Mouse (Mus musculus): ENCODE results near the gene Mthfsl. TPM values are rescaled to one million over a fixed set of nuclear protein-coding genes. Genes with fewer than 3 reads are reported as not detected.
"Not testable (repeated sequence)": the region's sequence is repeated elsewhere in the genome, so short reads cannot be mapped to it uniquely, and the experiment has no call there.

Gene Mthfsl
- polyA plus RNA-seq (2012) = 2.3 and 2.8 TPM in 2 replicates

DNA sequence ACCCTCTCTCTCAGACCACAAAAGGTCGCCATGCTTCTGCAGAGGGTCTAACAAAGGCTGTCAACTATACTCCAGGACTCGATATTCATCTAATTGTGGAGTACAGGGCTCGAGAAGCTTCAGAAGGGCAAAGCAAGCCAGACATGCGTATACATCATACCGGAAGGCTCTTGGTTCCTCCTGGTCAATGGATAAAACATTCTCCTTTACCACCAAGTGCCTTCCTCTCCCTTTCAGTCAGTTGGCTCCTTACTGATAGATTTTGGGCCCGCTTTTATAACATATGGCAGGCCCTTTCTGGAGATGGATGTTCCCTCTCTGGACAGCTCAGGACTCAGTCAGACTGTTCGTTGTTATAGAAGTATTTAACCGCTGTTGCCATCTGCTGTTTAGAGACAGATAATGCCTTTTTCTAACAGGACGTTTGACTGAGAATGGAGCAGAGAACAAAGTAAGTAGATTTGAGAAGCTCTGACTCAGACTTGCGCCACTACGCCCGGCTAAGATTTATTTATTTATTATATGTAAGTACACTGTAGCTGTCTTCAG lies at the start of gene Mthfsl:
Mthfsl (minus strand) TSS at position 308 of the 549 bp plus-strand sequence.
- TF ChIP-seq GATA1 (IDR thresholded peaks at IDR 0.05; ENCODE audit: low read length) = not testable (repeated sequence)

DNA sequence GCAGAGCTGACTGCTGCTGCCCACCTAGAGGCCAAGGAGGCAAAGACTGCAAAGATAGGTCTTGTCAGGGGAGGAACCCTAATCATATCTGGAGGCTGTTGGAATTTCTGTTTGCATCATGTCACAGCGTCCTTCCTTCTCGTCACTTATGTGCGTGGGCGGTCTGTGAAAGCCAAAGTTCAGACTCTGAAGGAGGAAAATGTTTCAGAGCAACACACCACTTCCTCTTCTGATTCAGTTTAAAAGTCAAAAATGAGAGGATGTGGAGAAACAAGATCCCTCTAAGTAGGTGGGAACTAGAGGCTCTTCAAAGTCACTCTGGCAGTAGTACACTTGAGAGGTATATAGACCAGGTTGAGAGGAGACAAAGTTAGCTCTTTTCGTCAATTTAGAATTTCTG lies 11.6 kb upstream of the Mthfsl start, which contains the start of gene Bcl2a1d:
Bcl2a1d (minus strand) TSS at position 187 of the 400 bp plus-strand sequence.
- not testable (repeated sequence) for TF ChIP-seq GATA1 (IDR thresholded peaks at IDR 0.05; ENCODE audit: low read length)

DNA sequence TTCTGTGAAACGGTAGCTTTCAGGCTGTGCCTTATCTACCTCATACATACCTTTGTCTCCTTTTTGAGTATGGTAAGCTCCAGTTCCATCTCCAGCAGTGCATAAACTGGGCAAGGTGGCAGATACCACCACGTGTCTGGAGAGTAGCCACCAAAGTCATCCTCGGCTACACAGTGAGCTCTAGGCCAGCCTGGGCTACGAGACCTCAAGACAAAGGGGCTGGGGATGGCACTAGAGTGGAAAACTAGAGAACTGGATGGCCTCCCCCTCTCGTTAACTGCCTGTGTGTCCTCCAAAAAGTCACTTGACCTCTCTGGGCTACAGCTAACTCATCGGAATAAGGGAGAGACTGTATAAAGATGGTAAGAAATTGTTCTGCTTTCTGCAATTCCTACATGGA lies 10.8 kb downstream of the Mthfsl start:
- no peak for TF ChIP-seq GATA1 (IDR thresholded peaks at IDR 0.05; ENCODE audit: low read length)

DNA sequence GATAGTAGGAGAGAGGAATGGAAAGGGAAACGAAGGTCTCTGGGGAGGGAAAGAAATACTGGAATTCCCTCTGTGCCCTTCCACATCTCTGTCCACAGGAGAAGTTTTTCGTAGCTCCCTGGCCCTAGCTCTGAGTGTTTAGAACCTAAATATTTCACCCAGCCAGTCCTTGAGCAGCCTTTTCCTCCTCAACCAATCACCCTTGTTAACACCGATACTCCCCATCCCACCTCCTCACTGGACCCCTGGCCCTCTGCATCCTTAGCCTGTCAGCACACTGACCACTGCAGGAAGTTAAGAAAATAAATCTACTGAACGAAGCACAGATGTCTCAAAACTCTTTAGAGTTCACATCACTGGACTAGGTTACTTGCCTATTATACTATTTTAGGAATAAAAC lies 13.4 kb downstream of the Mthfsl start:
- no peak for TF ChIP-seq GATA1 (IDR thresholded peaks at IDR 0.05; ENCODE audit: low read length)

Other genes starting within 250 kb of the Mthfsl start
- 139 and 191 TPM in 2 replicates for gene Syncrip, start 237.7 kb downstream of the Mthfsl start, polyA plus RNA-seq (2012)
- 0.29 and 0.62 TPM in 2 replicates for gene Zfp949, start 172.3 kb downstream of the Mthfsl start, polyA plus RNA-seq (2012)
- not detected in 2 replicates for gene Trim43a, start 139.4 kb downstream of the Mthfsl start, polyA plus RNA-seq (2012)
- gene Bcl2a1d, start 11.6 kb upstream of the Mthfsl start, polyA plus RNA-seq (2012) = not detected in 2 replicates
- not detected in 2 replicates for gene Trim43c, start 118.9 kb upstream of the Mthfsl start, polyA plus RNA-seq (2012)
- not detected in 2 replicates for gene Bcl2a1a, start 236.6 kb upstream of the Mthfsl start, polyA plus RNA-seq (2012)

Data from G1E-ER4 (cell line).